Mouse (Mus musculus) kidney, postnatal 4 days (tissue): ENCODE results near the gene Mmp24.
A peak's percentile ranks its signal among the peaks of the same experiment; 100 is the strongest.
"Not testable (repeated sequence)": the region's sequence is repeated elsewhere in the genome, so short reads cannot be mapped to it uniquely, and the experiment has no call there.

Experiments used
- DNase-seq, 2 experiments: peaks; one replicate each; pipeline ENCODE4 v3.0.0; 2021; ENCODE audit warnings: mixed read lengths in 2 of 2

Gene Mmp24

DNA sequence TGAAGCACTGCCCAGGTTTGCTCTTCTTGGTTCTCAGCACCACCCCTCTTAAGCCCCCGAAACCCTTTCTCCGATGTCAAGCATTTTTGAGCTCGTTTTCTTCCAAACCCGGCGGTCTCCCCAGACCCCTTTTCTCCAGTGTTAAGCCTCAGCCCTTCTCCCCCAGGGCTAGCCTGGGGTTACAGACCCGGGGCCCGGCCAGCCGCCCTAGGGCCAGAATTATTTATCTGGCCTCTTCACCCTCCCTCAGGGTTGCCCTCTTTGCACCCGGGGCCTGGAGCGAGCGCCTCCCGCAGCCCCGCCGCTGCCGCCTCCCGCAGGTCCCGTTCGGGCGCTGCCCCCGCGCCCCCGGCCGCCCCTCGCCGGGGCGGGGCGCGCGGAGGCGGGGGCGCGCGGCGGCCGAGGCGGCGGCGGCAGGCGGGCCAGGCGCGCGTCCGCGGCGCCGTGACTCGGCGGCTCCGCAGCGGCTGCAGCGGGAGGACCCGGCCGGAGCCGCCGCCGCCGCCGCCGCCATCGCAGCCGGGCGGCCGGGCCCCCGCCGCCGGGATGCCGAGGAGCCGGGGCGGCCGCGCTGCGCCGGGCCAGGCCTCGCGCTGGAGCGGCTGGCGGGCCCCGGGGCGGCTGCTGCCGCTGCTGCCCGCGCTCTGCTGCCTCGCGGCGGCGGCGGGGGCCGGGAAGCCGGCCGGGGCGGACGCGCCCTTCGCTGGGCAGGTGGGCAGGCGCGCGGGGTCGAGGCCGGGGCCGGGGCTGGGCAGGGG lies at the start of gene Mmp24:
Gene Mmp24, plus strand, starts transcription at position 416 of the 758 bp plus-strand sequence.
- no peak for DNase-seq

GRCm38 (mm10) chr2:155726302-155726701 lies 48.8 kb upstream of the Mmp24 start:
- no peak for DNase-seq

- no peak for DNase-seq
Measured at GRCm38 (mm10) chr2:155727764-155728395, 47.3 kb upstream of the Mmp24 start.

- DNase-seq: peak in 1 of 2 experiments; percentile 8
Measured at GRCm38 (mm10) chr2:155728742-155729141, 46.4 kb upstream of the Mmp24 start.

DNA sequence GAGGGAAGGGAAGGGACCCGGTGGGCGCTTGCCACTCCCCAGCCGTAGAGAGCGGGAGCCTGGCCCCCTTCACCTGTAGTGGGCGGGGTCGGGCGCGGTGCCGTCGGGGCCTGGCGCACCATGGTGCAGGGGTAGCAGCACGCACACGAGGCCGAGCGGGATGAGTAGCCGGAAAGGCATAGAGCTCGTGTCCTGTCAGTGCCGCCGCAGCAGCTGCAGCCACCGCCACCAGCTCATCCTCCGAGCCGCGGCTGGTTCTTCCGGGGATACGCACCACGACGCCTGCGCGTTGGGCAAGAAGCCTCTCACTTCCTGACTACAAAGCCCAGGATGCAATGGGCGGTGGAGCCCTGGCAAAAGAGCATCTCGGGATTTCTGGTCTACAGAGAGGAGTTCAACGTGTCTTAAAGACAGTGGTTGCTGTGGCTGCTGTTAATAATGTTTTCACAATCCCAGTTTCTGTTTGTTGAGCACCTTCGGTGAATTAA lies 45.9 kb upstream of the Mmp24 start, which contains the start of gene Edem2:
Gene Edem2, minus strand, starts transcription at position 318 of the 488 bp plus-strand sequence.
- DNase-seq: peak; percentile 93 to 94

GRCm38 (mm10) chr2:155735080-155735479 lies 40.1 kb upstream of the Mmp24 start:
- peak in 1 of 2 experiments; percentile 18 for DNase-seq

DNA sequence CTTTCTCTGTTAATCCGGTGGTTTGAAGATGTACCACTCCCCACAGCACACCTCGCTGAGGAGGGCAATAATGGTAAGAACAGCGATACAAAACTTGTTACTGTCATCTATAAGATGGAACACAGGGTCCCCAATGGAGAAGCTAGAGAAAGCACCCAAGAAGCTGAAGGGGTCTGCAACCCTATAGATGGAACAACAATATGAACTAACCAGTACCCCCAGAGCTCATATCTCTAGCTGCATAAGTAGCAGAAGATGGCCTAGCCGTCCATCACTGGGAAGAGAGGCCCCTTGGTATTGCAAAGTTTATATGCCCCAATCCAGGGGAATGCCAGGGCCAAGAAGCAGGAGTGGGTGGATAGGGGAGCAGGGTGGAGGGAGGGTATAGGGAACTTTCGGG lies 39.4 kb upstream of the Mmp24 start, which contains the start of gene Gm17581:
Gene Gm17581, minus strand, starts transcription at position 101 of the 400 bp plus-strand sequence.
- DNase-seq: not testable (repeated sequence)

DNA sequence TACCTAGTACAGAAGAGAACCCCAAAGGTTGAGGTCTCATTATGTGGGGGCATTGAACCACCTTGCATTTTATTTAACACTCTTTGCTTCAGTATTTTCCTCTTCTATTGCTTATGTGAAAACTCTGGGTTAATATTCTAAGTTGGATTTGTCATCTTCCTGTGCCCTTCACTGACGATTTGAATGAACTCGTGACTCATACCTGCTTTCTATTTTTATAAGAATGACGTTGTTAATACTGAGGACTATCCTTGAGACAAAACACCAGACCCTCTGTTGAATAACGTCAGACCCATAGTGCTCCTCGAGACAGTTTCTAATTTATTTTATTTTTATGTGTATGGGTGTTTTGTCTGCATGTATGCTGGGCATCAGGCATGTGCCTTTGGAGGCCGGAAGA lies 38.2 kb upstream of the Mmp24 start:
- DNase-seq: no peak

GRCm38 (mm10) chr2:155737803-155738202 lies 37.3 kb upstream of the Mmp24 start:
- DNase-seq: peak in 1 of 2 experiments; percentile 8

DNA sequence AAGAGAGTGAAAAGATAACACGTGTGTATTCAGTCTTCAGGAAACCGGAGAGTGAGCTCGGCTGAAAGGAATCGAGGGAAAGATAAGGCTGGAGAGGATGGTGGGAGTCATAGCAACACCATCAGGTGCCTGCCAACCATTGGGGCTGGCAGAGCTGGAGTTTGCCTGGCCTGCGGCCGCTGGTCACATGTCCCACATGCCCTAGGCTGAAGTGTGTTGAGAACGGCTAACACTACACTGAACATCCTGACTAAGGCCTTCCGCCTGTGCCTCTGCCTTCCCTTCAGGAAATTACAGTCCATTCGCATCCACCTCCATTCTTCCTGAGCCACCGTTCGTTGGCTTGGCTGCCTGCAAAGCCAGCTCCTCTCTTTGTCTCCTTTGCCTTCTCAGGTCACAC lies 32.9 kb upstream of the Mmp24 start:
- peak in 1 of 2 experiments; percentile 22 for DNase-seq

DNA sequence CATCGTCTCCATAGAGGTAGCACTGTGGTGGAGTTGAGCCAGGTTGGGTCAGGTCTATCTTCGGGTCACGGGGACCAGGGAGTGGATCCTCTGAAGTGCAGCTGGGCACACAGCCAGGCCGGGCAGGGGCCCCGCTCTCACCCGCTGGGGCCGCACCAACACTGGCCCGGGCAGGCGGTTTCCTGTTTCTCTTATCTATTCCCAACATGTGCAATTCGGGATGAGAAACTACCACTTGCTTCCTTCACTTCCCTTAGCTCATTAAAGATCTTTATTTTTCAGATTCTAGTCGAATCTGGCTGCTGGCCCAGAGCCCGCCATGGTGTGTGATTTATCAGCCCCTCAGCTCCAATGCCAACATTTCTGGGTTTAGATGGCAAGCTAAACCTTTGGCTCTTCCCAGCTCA lies 32.2 kb upstream of the Mmp24 start:
- peak; percentile 66 to 76 for DNase-seq

GRCm38 (mm10) chr2:155743351-155743750 lies 31.8 kb upstream of the Mmp24 start:
- peak in 1 of 2 experiments; percentile 22 for DNase-seq

DNA sequence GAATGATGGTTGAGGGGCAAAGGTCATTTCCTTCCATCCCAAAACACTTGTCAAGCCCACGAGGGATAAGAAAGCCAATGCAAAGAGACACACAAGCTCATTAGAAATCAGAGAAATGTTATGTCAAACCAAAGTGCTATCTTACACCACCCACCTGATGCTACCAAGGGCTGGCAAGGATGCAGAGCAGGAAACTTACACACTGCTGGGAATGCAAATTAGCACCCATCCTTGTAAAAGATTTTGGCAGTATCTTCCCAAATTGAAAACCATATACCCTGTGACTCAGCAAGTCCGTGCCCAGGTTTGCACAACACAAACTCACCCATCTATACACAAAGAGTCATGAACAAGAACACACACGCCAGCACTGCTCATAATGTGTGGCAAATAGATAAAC lies 29.7 kb upstream of the Mmp24 start:
- no peak for DNase-seq

GRCm38 (mm10) chr2:155749394-155749793 lies 25.7 kb upstream of the Mmp24 start:
- DNase-seq: no peak

- peak; percentile 65 to 72 for DNase-seq
Measured at GRCm38 (mm10) chr2:155751014-155751786, 23.9 kb upstream of the Mmp24 start, which contains the start of gene Procr. Gene Procr, plus strand, starts transcription at chr2:155751117.

- DNase-seq: peak; percentile 80 to 83
Measured at GRCm38 (mm10) chr2:155755746-155756145, 19.4 kb upstream of the Mmp24 start.

DNA sequence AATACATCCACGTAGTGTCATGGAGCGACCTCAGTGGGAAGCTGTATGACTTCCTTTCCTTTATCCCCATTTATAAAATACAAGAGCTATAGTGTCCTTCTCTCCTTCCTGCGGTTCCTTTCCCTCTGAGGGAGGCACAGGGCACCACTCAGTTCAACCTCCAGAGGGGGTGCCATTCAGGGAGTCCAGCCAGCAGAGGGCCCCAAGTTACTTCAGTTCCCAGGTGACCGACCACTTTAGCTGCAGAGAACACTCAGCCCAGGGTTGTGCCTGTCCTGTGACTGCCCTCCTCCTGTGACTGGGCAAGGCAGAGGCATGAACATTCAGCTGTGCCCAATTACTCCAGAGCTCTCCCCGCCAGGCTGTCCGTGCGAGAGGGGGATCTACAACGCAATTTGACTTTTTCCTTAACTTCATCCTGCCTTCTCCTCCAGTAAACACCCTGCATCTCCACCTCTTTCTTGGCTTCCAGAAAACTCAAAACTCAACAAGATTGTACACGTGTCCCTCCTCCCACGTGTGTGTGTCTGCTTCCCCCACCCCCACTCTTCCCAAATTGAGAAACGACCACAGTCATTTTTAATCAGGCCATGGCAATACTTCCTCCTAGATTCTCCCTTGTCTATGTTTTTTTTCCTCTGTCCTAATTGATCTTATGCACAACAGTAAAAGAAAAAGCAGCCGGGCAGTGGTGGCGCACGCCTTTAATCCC lies 18.1 kb upstream of the Mmp24 start:
- DNase-seq: peak; percentile 29 to 43

DNA sequence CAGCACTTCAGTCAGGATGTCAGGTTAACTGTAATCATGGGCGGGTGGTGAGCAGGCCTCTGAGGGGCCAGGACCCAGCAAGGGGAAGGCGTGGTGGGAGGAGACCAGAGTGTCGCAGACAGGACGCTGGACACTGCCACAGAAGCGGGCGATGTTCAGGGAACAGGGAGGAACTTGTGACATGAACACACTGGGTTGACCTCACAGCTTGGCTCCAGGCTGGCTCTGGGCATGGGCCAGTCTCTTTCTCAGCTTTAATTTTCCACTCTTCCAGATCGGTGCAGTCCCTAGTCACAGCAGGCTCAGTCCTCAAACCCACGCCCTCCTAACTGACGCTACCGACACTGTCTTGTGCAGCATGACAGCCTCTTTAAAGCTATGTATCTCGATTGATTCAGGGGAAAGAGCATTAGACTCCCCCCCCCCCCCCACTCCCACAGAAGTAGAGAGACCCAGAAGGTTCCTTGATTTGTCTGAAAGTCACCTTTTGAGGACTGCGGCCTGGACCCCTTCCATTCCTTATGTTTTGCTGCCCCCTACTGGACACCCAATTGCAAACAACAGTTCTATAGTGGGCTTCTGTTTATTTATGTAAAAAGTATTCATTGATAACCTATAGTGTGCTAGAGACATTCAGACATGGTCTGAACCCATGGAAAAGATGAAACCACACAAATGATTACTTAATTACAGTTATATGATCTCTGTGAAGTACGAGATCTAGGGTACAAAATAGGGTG lies 10.3 kb upstream of the Mmp24 start:
- DNase-seq: peak; percentile 80 to 82

DNA sequence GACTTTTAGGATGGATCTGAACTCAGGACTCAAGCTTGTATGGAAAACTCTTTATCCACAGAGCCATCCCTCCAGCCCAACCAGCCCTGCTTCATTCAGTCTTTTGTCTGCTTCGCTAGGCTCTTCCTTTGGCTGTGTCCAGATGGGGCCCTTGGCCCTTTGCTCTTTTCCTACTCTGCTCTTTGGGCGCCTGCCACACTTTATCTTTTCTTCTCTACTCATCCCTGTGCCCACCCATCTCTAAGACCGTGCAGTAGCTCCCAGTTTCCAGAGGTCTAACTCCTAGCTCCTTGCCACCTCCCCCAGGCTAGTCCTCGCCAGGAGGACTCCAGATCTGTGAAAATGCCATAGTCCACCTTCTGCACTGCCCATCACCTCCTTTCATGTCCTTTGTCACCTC lies 1.5 kb upstream of the Mmp24 start:
- DNase-seq: no peak

DNA sequence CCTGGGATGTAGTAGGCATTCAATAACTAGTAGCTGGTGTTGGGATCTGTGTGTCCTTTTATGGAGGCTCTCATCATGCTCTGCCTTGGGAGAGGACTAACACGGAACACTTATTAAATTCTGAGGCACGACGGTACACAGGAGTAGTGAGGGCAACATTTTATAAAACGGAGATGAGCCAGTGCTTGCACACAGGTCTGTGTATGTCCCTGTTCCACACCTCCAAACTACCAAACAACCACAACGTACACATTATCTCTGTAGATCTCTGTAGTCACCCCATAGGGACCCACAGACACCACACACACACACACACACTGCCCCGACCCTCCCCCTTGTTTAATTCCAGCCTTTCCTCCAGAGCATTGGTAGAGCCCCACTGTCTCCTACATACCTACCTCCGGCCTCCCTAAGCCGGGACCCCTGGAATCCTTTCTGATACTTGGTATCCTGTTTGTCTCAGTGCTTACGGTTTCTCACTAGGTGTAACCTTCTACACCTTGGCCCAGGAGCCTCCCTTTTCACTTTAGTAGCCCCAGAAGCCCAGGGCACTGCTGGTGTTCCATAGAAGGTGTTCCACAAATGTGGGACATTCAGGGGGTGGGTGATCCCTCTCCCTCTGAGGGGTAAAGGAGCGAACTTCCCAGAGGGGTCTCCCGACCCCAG lies 748 bp upstream of the Mmp24 start:
- DNase-seq: no peak

DNA sequence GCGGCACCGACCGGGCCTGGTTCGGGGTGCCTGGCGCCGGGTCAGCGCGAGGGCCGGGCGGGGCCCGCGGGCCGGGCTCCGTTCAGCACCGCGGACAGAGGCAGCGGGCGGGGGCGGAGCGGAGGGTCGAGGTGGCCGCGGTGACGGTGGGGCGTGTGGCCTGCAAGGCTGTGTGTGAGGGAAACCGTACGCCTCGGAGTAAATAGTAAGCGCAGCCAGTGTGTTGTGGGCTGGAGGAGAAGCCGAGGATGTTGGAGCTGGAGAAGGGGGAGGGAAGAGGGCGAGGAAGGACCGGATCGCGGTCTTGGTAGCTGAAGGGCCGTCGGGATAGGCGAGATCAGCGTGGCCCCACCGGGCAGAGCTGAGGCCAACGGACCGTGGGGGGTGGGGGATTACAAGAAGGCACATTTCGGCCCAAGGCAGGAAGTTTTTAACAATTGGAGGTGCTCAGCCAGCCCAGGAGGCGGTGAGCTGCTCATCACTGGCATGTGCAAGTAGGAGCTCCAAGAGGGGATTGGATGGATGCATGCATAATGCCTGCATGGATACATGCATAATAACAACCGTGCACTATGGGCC lies 632 bp downstream of the Mmp24 start:
- DNase-seq: peak; percentile 84 to 86
